Mouse (Mus musculus): ENCODE measurements at regions not wholly inside any gene's neighbourhood (a gene's known extent, or its start where the extent isn't known, plus 50 kb on each side); places are given as distances from the start of the nearest gene placed in this dataset.

- TF ChIP-seq CTCF (IDR thresholded peaks at IDR 0.05; ENCODE audit: low read depth) (no peak), EP300 (IDR thresholded peaks at IDR 0.05; ENCODE audit: low read depth) (no peak)
These were observed 69.2 kb upstream of the Pde3b start for GRCm38 (mm10) chr7:114345860-114346259.
